Mouse (Mus musculus) small intestine, adult 2 months (tissue): ENCODE data around the gene Il17rb.

Source experiments
- CTCF ChIP-seq: fragments of 200-500 bp; IDR thresholded peaks from 2 replicates; pipeline ENCODE4 v1.5.1; 2012; ENCODE audit warnings: low read depth, mild to moderate bottlenecking, control low read depth, inconsistent platforms, low read length, moderate library complexity, mixed read lengths; ENCODE audit not compliant: insufficient replicate concordance, insufficient read length; ENCODE audit errors: extremely low read depth
- POLR2A ChIP-seq: fragments of 200-500 bp; IDR thresholded peaks from 2 replicates; pipeline ENCODE4 v1.6.1; 2012; ENCODE audit warnings: low read depth, mild to moderate bottlenecking, control low read depth, inconsistent platforms, low read length, moderate library complexity

DNA sequence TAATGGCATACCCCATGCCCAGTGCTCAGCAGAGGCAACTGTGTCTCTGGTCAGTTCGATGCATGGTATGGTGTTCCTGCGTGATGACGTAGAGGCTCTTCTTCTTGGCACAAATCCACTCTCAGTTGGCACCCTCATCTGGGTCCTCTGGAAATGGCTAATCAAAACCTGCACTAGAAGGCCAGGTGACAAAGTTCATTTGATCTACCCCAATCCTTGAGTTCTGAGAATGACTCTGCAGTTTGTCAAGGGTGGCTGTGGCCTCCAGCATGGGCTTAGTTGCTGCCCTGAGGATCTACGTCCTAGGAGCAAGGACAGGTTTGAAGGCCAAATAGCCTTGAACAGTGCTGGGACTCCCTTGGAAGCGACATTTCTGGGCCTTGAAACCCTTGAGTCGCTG lies 10.2 kb upstream of the Il17rb start:
- TF ChIP-seq CTCF: no peak
- no peak for TF ChIP-seq POLR2A
